In genomic region chr4:136311042-136311999, GRCm38 (mm10) we compare ENCODE assay signal across 8 mouse cellular contexts. TPM values are rescaled to one million over a fixed set of nuclear protein-coding genes. Genes with fewer than 3 reads are reported as not detected.
A peak's percentile ranks its signal among the peaks of the same experiment; 100 is the strongest.
DNase-seq lines count a peak whose midpoint lies in the region; ATAC-seq and TF ChIP-seq lines count a peak whose summit lies in the region.

No protein-coding gene starts in this region.

- no peaks in the 10 kb centered on the region for H3K36me3 ChIP-seq in intestine, postnatal 0 days (ENCODE audit: control insufficient read depth, insufficient read depth)
- peaks cover 3% of the 10 kb centered on the region; the same call in 1 of the 2 replicates for H3K36me3 ChIP-seq in liver, embryonic 14.5 days (replicated peaks; ENCODE audit: control insufficient read depth, insufficient read depth, low read depth)

- TF ChIP-seq EP300 in liver, embryonic 14.5 days (IDR thresholded peaks at IDR 0.05; ENCODE audit: low read depth) = peak; percentile 42; the same call in 1 of the 2 replicates

- WGBS in intestine, postnatal 0 days = under 1% methylated on average over 81 of the region's 81 CpGs
- WGBS in liver, embryonic 14.5 days (ENCODE audit: insufficient replicate concordance) = under 1% methylated on average over 76 of the region's 81 CpGs

- no peaks in the 10 kb centered on the region for H3K27me3 ChIP-seq in intestine, postnatal 0 days (replicated peaks; ENCODE audit: control insufficient read depth, insufficient read depth, low read length)
- no peaks in the 10 kb centered on the region for H3K27me3 ChIP-seq in liver, embryonic 14.5 days (ENCODE audit: control insufficient read depth, insufficient read depth, low read length)

- peak overlapping the region; percentile 93 for H3K9ac ChIP-seq in intestine, postnatal 0 days (ENCODE audit: low read depth, low read length)
- peak overlapping the region; percentile 94 for H3K9ac ChIP-seq in liver, embryonic 14.5 days (replicated peaks)

- H3K4me3 ChIP-seq in intestine, postnatal 0 days (ENCODE audit: low read depth, low read length) = peak overlapping the region; percentile 92
- H3K4me3 ChIP-seq in liver, embryonic 14.5 days (ENCODE audit: insufficient read depth in 1 of 2, low read depth in 2 of 2, low read length in 2 of 2) = peak overlapping the region; percentile 87 to 97

- H3K9me3 ChIP-seq in intestine, postnatal 0 days (ENCODE audit: control insufficient read depth) = no peaks in the 10 kb centered on the region
- no peaks in the 10 kb centered on the region for H3K9me3 ChIP-seq in liver, embryonic 14.5 days (ENCODE audit: control insufficient read depth, low read length)

- 0 out of 2 replicates have a peak, but pooled peaks cover 7% of the 10 kb centered on the region for H3K4me1 ChIP-seq in intestine, postnatal 0 days (replicated peaks; ENCODE audit: control insufficient read depth, insufficient read depth, low read length)
- H3K4me1 ChIP-seq in liver, embryonic 14.5 days (replicated peaks; ENCODE audit: control insufficient read depth in 2 of 2, insufficient read depth in 2 of 2, low read length in 1 of 2) = peaks cover 5 to 16% of the 10 kb centered on the region in 2 experiments

- peak; percentile 24 for ATAC-seq in granulocyte monocyte progenitor cell, adult 5-6 weeks (replicated peaks; ENCODE audit: poor library complexity, severe bottlenecking)
- ATAC-seq in intestine, postnatal 0 days = peak; percentile 43
- ATAC-seq in liver, embryonic 14.5 days (ENCODE audit: insufficient read depth) = peak; percentile 76

- peak overlapping the region; percentile 94 for H3K27ac ChIP-seq in intestine, postnatal 0 days (ENCODE audit: low read depth, low read length)
- H3K27ac ChIP-seq in liver, embryonic 14.5 days = peak overlapping the region; percentile 80

- peak overlapping the region; percentile 82 for H3K4me2 ChIP-seq in intestine, postnatal 0 days (replicated peaks; ENCODE audit: low read depth)
- H3K4me2 ChIP-seq in liver, embryonic 14.5 days (ENCODE audit: low read depth) = peak overlapping the region; percentile 91

- DNase-seq in right cerebral cortex, adult 18-20 months = peak; percentile 17
- DNase-seq in right cerebral cortex, postnatal 36 days (ENCODE audit: low spot score in 2 of 2) = no peak
- DNase-seq in embryo, embryonic 9.5 days (ENCODE audit: extremely low spot score) = peak; percentile 79
- peak; percentile 73 to 76 (median 76) for DNase-seq in liver, embryonic 14.5 days (ENCODE audit: low read depth in 3 of 3, low spot score in 3 of 3)
- DNase-seq in neural tube, embryonic 10.5 days (ENCODE audit: extremely low spot score, low spot score) = peak; percentile 81
- DNase-seq in testis, postnatal 10 days (ENCODE audit: low spot score) = peak; percentile 75

- TF ChIP-seq CTCF in intestine, postnatal 0 days (IDR thresholded peaks at IDR 0.05; ENCODE audit: low read depth) = 0 out of 2 replicates have a peak, but pooled peaks have one; percentile 3
- TF ChIP-seq CTCF in liver, embryonic 14.5 days (IDR thresholded peaks at IDR 0.05; ENCODE audit: low read depth) = no peak

RNA-seq across cellular contexts. Expression of gene Hnrnpr, which starts 0.6 kb away (rescaled TPM):
- 128 and 164 TPM in 2 replicates for total RNA-seq in granulocyte monocyte progenitor cell, adult 5-6 weeks (2014; fragmentation: Nextera tagmentation)
- 172 and 194 TPM in 2 replicates for total RNA-seq in granulocyte monocyte progenitor cell, adult 5-6 weeks (2017)
- 47.9 and 51.4 TPM in 2 replicates for polyA plus RNA-seq in intestine, postnatal 0 days (2015; fragmentation: Nextera tagmentation; extraction: Ambion mirVana)
- polyA plus RNA-seq in liver, embryonic 14.5 days (2012; rRNA removed) = 21.0 and 41.5 TPM in 2 replicates
- polyA plus RNA-seq in liver, embryonic 14.5 days (2014; fragmentation: Nextera tagmentation; extraction: Ambion mirVana) = 40.7 and 48.9 TPM in 2 replicates

RNA-seq across cellular contexts. Expression of gene Zfp46, which starts 26.8 kb away (rescaled TPM):
- total RNA-seq in granulocyte monocyte progenitor cell, adult 5-6 weeks (2014; fragmentation: Nextera tagmentation) = 4.1 and 7.0 TPM in 2 replicates
- 11.6 and 16.0 TPM in 2 replicates for total RNA-seq in granulocyte monocyte progenitor cell, adult 5-6 weeks (2017)
- polyA plus RNA-seq in intestine, postnatal 0 days (2015; fragmentation: Nextera tagmentation; extraction: Ambion mirVana) = 6.7 and 7.5 TPM in 2 replicates
- polyA plus RNA-seq in liver, embryonic 14.5 days (2012; rRNA removed) = 2.6 and 2.7 TPM in 2 replicates
- polyA plus RNA-seq in liver, embryonic 14.5 days (2014; fragmentation: Nextera tagmentation; extraction: Ambion mirVana) = 2.6 and 2.9 TPM in 2 replicates

Comparison
In these comparisons a context has a peak if more than half of its experiments do, and no peak if none do; other contexts are left out.
1. DNase-seq: peak in right cerebral cortex, adult 18-20 months (single experiment), embryo, embryonic 9.5 days (single experiment), liver, embryonic 14.5 days (3 of 3), neural tube, embryonic 10.5 days (single experiment) and testis, postnatal 10 days (single experiment); none in right cerebral cortex, postnatal 36 days (0 of 2).
2. ATAC-seq: peak in every context shown above with its lines; median percentile 76 in liver, embryonic 14.5 days; 43 in intestine, postnatal 0 days; 24 in granulocyte monocyte progenitor cell, adult 5-6 weeks.